Mouse (Mus musculus): Measurements from ENCODE around the gene Irf5. TPM values are rescaled to one million over a fixed set of nuclear protein-coding genes. Genes with fewer than 3 reads are reported as not detected.

Irf5 gene
- 5.0 and 5.3 TPM in 2 replicates for polyA plus RNA-seq (2014; fragmentation: Nextera tagmentation; extraction: Ambion mirVana)

DNA sequence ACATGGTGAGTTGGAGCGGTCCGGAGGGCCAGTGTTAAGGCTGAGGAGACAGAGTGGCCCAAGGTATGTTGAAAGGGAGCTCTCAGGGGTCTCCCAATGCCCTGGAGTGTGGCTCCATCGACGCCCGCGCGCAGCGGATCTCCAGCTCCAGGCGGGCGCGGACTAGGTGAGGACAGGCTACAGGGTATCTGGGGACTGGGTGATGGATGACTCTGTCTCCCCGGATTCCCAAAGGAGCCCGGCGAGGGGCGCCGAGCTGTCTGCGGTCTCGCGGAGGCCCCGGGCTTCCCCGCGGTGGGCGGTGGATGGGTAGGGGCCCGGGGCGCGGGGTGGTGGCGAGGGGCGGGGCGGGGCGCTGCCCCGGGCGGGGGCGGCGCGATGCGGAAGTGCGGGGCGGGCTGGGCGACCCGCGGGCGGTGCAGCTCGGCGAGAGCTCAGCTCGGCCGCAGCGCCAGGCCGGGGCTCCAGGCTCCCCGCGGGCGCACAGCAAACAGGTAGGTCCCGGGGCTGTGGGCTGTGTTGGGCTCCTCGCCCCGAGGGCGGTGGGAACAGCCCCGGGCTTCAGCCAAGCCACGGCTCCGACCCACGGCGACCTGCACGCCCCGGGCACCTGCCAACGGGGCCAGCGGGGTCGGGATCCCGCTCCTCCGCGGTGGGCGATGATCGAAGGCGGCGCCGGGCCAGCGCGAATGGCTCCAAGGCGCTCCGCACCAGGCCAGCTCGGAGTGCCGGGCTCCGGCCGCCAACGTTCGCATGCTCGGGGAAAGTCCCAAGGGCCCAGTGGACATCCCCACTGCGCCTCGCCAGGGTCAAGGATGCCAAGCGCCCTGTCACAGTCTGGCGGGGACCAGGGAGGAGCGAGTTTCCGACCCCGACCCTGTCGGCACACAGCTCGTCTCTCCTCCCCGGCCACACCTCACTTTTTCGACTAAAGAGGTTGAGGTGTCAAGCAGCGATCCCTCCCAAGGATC is at the start of gene Irf5:
Gene Irf5 (plus strand): TSS at position 345 of the 971 bp plus-strand sequence.
- H3K27me3 ChIP-seq (ENCODE audit: control insufficient read depth, insufficient read depth, low read length) = peaks cover 6% of the 10 kb centered on the region; the same call in 1 of the 2 replicates
- under 1% methylated on average over 79 of the region's 96 CpGs for WGBS
- peak within 1 kb of the TSS; percentile 70 for H3K9ac ChIP-seq (ENCODE audit: low read length)

DNA sequence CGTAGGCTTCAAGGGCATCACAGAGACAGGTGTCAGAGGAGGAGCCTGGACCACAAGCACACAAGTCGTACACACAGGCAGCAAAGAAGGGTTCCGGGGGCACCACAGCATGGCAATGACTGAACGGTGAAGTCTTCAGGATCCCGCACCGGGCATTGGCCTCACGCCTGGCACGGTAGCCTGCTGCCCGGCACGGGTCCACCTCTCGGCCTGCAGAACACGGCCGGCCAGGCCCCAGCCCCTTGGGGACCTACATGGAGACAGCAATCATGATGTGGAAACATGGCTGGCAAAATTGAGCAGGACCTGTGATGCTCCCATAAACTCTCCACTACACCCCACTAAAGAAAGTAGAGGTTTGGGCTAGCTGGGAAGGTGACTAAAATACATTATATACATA is 43.7 kb upstream of the Irf5 start:
- no peak overlapping the region for H3K9ac ChIP-seq (ENCODE audit: low read length)
- H3K4me1 ChIP-seq (ENCODE audit: control insufficient read depth in 2 of 2, insufficient read depth in 2 of 2, low read length in 2 of 2) = peaks cover 2 to 3% of the 10 kb centered on the region in 2 experiments; a peak in 2 of 4 replicates
- H3K4me2 ChIP-seq (ENCODE audit: low read length) = no peak overlapping the region
- no peak overlapping the region for H3K4me3 ChIP-seq (ENCODE audit: control insufficient read depth in 1 of 2, insufficient read depth in 1 of 2, low read depth in 1 of 2, low read length in 2 of 2)
- no peaks in the 10 kb centered on the region for H3K36me3 ChIP-seq (ENCODE audit: control insufficient read depth, insufficient read depth, low read length)
- WGBS = 91% methylated on average over 13 of the region's 13 CpGs
- ATAC-seq (ENCODE audit: insufficient number of reproducible peaks, insufficient read depth, low FRiP score, low read depth) = no peak
- H3K27ac ChIP-seq (replicated peaks in 1 of 2; ENCODE audit: control insufficient read depth in 1 of 2, insufficient read depth in 1 of 2, low read depth in 2 of 2, low read length in 2 of 2) = no peak overlapping the region
- no peaks in the 10 kb centered on the region; the same call in 1 of the 2 replicates for H3K27me3 ChIP-seq (ENCODE audit: control insufficient read depth, insufficient read depth, low read length)
- H3K9me3 ChIP-seq (ENCODE audit: control insufficient read depth, low read length) = no peaks in the 10 kb centered on the region

More for the DNA sequence above, at the start of gene Irf5:
- H3K9me3 ChIP-seq (ENCODE audit: control insufficient read depth, low read length) = no peaks in the 10 kb centered on the region
- H3K4me2 ChIP-seq (ENCODE audit: low read length) = peak within 1 kb of the TSS; percentile 91
- ATAC-seq (ENCODE audit: insufficient number of reproducible peaks, insufficient read depth, low FRiP score, low read depth) = no peak; the same call in 1 of the 2 replicates
- no peaks in the 10 kb centered on the region for H3K36me3 ChIP-seq (ENCODE audit: control insufficient read depth, insufficient read depth, low read length)
- peak within 1 kb of the TSS; percentile 60 for H3K4me3 ChIP-seq (ENCODE audit: control insufficient read depth in 1 of 2, insufficient read depth in 1 of 2, low read depth in 1 of 2, low read length in 2 of 2)
- no peak within 1 kb of the TSS for H3K27ac ChIP-seq (replicated peaks in 1 of 2; ENCODE audit: control insufficient read depth in 1 of 2, insufficient read depth in 1 of 2, low read depth in 2 of 2, low read length in 2 of 2)
- H3K4me1 ChIP-seq (ENCODE audit: control insufficient read depth in 2 of 2, insufficient read depth in 2 of 2, low read length in 2 of 2) = peaks cover 29 to 34% of the 10 kb centered on the region in 2 experiments

DNA sequence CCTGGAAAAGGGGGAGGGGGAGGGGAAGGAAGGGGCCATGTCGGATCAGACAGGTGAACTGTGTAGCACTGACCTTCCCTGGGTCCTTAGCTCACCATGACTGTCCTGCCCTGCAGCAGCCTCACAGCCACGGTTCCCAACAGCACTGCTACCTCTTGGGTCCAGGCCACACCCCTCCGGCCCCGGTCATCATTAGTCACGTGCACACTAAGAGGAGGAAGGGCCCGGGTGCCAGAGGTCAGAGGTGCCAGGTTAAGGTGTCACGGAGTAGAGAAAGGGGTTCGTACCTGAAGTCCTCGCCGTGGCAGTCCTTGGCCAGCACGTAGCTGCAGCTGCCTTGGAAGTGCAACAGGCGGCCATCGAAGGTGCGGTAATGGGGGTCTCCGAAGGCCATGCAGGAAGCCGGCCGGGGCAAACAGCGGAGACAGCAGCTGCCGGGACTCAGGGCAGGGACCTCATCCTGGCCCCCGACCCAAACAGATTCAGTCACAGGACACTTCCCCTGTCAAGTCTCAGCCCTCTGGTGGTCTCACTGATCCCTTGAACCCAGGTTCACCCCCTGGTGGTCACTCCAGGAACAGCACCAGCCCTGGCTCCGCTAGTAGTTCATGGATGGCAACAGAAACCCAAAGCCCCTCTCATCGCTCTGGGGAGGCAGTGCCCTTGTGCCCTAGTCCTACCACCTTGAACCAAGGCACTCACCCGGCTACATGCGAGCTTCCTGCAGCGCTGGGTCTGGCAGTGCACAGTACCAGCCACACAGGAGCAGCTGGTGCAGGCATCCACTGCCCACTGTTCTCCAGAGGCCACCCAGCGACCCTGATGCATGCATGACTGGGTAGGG is 41.5 kb upstream of the Irf5 start:
- WGBS = 7% methylated on average over 26 of the region's 26 CpGs
- peak overlapping the region; percentile 90 for H3K4me2 ChIP-seq (ENCODE audit: low read length)
- H3K4me3 ChIP-seq (ENCODE audit: control insufficient read depth in 1 of 2, insufficient read depth in 1 of 2, low read depth in 1 of 2, low read length in 2 of 2) = peak overlapping the region; percentile 47 to 48
- H3K4me1 ChIP-seq (ENCODE audit: control insufficient read depth in 2 of 2, insufficient read depth in 2 of 2, low read length in 2 of 2) = peaks cover 2 to 3% of the 10 kb centered on the region in 2 experiments; a peak in 2 of 4 replicates
- no peaks in the 10 kb centered on the region for H3K9me3 ChIP-seq (ENCODE audit: control insufficient read depth, low read length)
- H3K36me3 ChIP-seq (ENCODE audit: control insufficient read depth, insufficient read depth, low read length) = no peaks in the 10 kb centered on the region
- H3K9ac ChIP-seq (ENCODE audit: low read length) = peak overlapping the region; percentile 62
- no peak overlapping the region for H3K27ac ChIP-seq (replicated peaks in 1 of 2; ENCODE audit: control insufficient read depth in 1 of 2, insufficient read depth in 1 of 2, low read depth in 2 of 2, low read length in 2 of 2)
- ATAC-seq (ENCODE audit: insufficient number of reproducible peaks, insufficient read depth, low FRiP score, low read depth) = peak; percentile 68
- no peaks in the 10 kb centered on the region; the same call in 1 of the 2 replicates for H3K27me3 ChIP-seq (ENCODE audit: control insufficient read depth, insufficient read depth, low read length)

DNA sequence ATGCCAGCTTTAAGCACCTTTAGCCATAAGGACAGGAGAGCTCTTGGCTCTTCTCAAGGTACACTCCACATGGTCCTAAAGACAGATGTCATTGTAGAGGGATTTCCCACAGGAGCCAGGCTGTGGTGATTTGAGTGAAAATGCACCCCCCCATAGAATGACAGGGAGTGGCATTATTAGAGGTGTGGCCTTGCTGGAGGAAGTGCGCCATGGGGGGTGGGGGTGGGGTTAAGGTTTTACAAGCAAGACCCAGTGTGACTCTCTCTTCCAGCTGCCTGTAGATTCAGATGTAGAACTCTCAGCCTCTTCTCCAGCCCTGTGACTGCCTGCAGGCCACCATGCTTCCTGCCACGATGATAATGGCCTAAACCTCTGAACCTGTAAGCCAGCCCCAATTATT is 40.5 kb upstream of the Irf5 start:
- Histone ChIP-seq H3K9ac (ENCODE audit: low read length) (no peak overlapping the region), H3K4me1 (ENCODE audit: control insufficient read depth in 2 of 2, insufficient read depth in 2 of 2, low read length in 2 of 2) (peaks cover 2 to 3% of the 10 kb centered on the region in 2 experiments; a peak in 2 of 4 replicates), H3K9me3 (ENCODE audit: control insufficient read depth, low read length) (no peaks in the 10 kb centered on the region), H3K27me3 (ENCODE audit: control insufficient read depth, insufficient read depth, low read length) (no peaks in the 10 kb centered on the region; the same call in 1 of the 2 replicates), H3K27ac (replicated peaks in 1 of 2; ENCODE audit: control insufficient read depth in 1 of 2, insufficient read depth in 1 of 2, low read depth in 2 of 2, low read length in 2 of 2) (no peak overlapping the region), H3K4me3 (ENCODE audit: control insufficient read depth in 1 of 2, insufficient read depth in 1 of 2, low read depth in 1 of 2, low read length in 2 of 2) (no peak overlapping the region), H3K4me2 (ENCODE audit: low read length) (no peak overlapping the region), H3K36me3 (ENCODE audit: control insufficient read depth, insufficient read depth, low read length) (no peaks in the 10 kb centered on the region)
- 52% methylated on average over 2 of the region's 2 CpGs for WGBS
- ATAC-seq (ENCODE audit: insufficient number of reproducible peaks, insufficient read depth, low FRiP score, low read depth) = no peak

DNA sequence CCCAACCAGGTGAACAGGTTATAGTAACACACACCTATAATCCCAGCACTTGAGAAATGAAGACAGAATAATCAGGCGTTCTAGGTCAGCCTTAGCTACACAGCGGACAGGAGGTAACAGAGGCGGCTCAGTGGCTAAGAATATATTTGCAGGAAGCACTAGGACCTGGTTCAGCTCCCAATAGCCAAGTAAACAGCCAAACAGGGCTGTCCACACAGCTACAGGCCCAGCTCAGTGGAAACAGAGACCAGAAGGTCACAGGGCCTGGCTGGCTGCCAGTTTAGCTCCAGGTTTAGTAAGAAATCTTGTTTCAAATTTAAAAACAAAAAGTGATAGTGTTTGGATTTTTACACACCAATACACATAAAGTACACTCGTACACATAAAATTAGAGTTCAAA is 32.3 kb upstream of the Irf5 start:
- 63% methylated on average over 4 of the region's 4 CpGs for WGBS
- Histone ChIP-seq H3K36me3 (ENCODE audit: control insufficient read depth, insufficient read depth, low read length) (no peaks in the 10 kb centered on the region; the same call in 1 of the 2 replicates), H3K9me3 (ENCODE audit: control insufficient read depth, low read length) (no peaks in the 10 kb centered on the region), H3K4me3 (ENCODE audit: control insufficient read depth in 1 of 2, insufficient read depth in 1 of 2, low read depth in 1 of 2, low read length in 2 of 2) (no peak overlapping the region), H3K4me2 (ENCODE audit: low read length) (no peak overlapping the region), H3K27me3 (ENCODE audit: control insufficient read depth, insufficient read depth, low read length) (peaks cover 25% of the 10 kb centered on the region), H3K27ac (replicated peaks in 1 of 2; ENCODE audit: control insufficient read depth in 1 of 2, insufficient read depth in 1 of 2, low read depth in 2 of 2, low read length in 2 of 2) (no peak overlapping the region), H3K9ac (ENCODE audit: low read length) (no peak overlapping the region), H3K4me1 (ENCODE audit: control insufficient read depth in 2 of 2, insufficient read depth in 2 of 2, low read length in 2 of 2) (peaks cover 0 to 4% of the 10 kb centered on the region in 2 experiments; a peak in 1 of 4 replicates)
- ATAC-seq (ENCODE audit: insufficient number of reproducible peaks, insufficient read depth, low FRiP score, low read depth) = no peak

DNA sequence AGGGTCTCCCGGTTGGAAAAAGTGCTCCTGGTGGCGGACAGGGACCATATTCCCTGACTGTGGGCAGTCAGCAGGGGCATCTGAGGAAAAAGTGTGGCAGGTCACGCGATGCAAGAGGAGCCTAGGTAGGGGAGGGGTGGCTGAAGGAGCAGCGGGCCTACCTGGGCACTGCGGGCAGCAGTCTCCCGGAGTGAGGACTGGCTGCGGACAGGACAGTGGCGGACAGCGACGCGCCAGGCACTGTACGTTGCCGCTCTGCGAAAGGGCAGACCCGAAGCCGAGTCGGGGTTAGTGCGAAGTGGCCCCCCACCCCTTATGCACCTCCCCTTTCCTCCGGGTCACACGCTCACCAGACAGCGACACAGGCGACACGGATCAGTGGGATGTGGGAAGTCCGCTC is 30.2 kb upstream of the Irf5 start:
- Histone ChIP-seq H3K27me3 (ENCODE audit: control insufficient read depth, insufficient read depth, low read length) (peaks cover 25% of the 10 kb centered on the region), H3K27ac (replicated peaks in 1 of 2; ENCODE audit: control insufficient read depth in 1 of 2, insufficient read depth in 1 of 2, low read depth in 2 of 2, low read length in 2 of 2) (no peak overlapping the region), H3K9me3 (ENCODE audit: control insufficient read depth, low read length) (no peaks in the 10 kb centered on the region), H3K4me3 (ENCODE audit: control insufficient read depth in 1 of 2, insufficient read depth in 1 of 2, low read depth in 1 of 2, low read length in 2 of 2) (no peak overlapping the region), H3K4me2 (ENCODE audit: low read length) (peak overlapping the region; percentile 1), H3K9ac (ENCODE audit: low read length) (no peak overlapping the region), H3K36me3 (ENCODE audit: control insufficient read depth, insufficient read depth, low read length) (no peaks in the 10 kb centered on the region; the same call in 1 of the 2 replicates), H3K4me1 (ENCODE audit: control insufficient read depth in 2 of 2, insufficient read depth in 2 of 2, low read length in 2 of 2) (peaks cover 0 to 4% of the 10 kb centered on the region in 2 experiments; a peak in 1 of 4 replicates)
- peak; percentile 9; the same call in 1 of the 2 replicates for ATAC-seq (ENCODE audit: insufficient number of reproducible peaks, insufficient read depth, low FRiP score, low read depth)
- 23% methylated on average over 21 of the region's 25 CpGs for WGBS

DNA sequence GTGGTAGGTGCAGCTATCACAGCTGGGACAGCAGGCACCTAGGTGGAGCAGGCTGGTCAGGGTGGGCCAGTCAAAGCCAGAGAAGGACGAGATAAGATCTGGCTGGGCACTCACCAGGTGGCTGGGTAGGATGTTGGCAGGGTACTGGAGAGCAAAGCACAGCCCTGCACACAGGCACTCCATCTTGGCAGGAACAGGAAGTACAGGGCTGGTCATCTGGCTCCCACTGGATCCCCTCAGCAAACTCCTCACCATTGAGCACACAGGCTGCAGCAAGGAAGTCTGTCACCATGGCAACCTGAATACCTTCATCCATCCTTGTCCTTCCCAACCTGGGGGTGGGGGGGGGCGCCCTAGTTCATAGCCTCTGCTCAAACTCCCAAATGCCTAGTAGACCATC is 28.6 kb upstream of the Irf5 start:
- peaks cover 25% of the 10 kb centered on the region for H3K27me3 ChIP-seq (ENCODE audit: control insufficient read depth, insufficient read depth, low read length)
- H3K4me1 ChIP-seq (ENCODE audit: control insufficient read depth in 2 of 2, insufficient read depth in 2 of 2, low read length in 2 of 2) = peaks cover 0 to 4% of the 10 kb centered on the region in 2 experiments; a peak in 1 of 4 replicates
- ATAC-seq (ENCODE audit: insufficient number of reproducible peaks, insufficient read depth, low FRiP score, low read depth) = no peak
- H3K27ac ChIP-seq (replicated peaks in 1 of 2; ENCODE audit: control insufficient read depth in 1 of 2, insufficient read depth in 1 of 2, low read depth in 2 of 2, low read length in 2 of 2) = no peak overlapping the region
- H3K9me3 ChIP-seq (ENCODE audit: control insufficient read depth, low read length) = no peaks in the 10 kb centered on the region
- no peaks in the 10 kb centered on the region; the same call in 1 of the 2 replicates for H3K36me3 ChIP-seq (ENCODE audit: control insufficient read depth, insufficient read depth, low read length)
- H3K9ac ChIP-seq (ENCODE audit: low read length) = no peak overlapping the region
- no peak overlapping the region for H3K4me2 ChIP-seq (ENCODE audit: low read length)
- no peak overlapping the region for H3K4me3 ChIP-seq (ENCODE audit: control insufficient read depth in 1 of 2, insufficient read depth in 1 of 2, low read depth in 1 of 2, low read length in 2 of 2)
- WGBS = 37% methylated on average over 2 of the region's 2 CpGs

All from heart, embryonic 14.5 days (tissue).